Mouse (Mus musculus): Measurements from ENCODE around the gene Fam228b. TPM values are rescaled to one million over a fixed set of nuclear protein-coding genes. Genes with fewer than 3 reads are reported as not detected.
"Not testable (repeated sequence)": the region's sequence is repeated elsewhere in the genome, so short reads cannot be mapped to it uniquely, and the experiment has no call there.

Fam228b gene
- polyA plus RNA-seq, 1 experiment from 2014 or later = 7.7 TPM

DNA sequence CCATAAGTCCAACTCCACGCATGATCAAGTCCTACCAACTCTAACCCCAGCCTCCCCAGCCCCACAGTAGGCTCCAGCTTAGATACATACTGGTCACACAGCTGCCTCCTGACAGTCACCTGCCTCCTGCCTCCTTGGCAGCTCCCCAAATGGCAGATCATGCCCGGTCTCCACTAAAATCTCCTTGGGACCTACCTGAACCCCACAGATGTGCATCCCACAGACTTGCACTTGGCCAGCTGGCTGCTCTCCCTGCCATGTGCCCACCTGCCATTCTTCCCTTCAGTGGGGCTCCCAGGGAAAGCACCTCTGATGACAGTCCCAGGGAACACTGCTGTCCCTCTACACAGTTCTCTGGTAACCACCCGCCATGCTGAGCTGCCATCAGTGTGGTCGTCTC lies 60.8 kb downstream of the Fam228b start:
- H3K9me3 ChIP-seq (replicated peaks) = no peaks in the 10 kb centered on the region
- no peaks in the 10 kb centered on the region for H3K4me1 ChIP-seq
- H3K4me2 ChIP-seq = no peak overlapping the region
- H3K27me3 ChIP-seq (replicated peaks) = no peaks in the 10 kb centered on the region
- H3K9ac ChIP-seq (replicated peaks) = no peak overlapping the region
- WGBS = 88% methylated on average over 4 of the region's 4 CpGs
- H3K4me3 ChIP-seq (replicated peaks) = no peak overlapping the region
- H3K36me3 ChIP-seq = peaks cover 35% of the 10 kb centered on the region
- no peak overlapping the region for H3K27ac ChIP-seq (replicated peaks)
- ATAC-seq (ENCODE audit: low FRiP score) = no peak

DNA sequence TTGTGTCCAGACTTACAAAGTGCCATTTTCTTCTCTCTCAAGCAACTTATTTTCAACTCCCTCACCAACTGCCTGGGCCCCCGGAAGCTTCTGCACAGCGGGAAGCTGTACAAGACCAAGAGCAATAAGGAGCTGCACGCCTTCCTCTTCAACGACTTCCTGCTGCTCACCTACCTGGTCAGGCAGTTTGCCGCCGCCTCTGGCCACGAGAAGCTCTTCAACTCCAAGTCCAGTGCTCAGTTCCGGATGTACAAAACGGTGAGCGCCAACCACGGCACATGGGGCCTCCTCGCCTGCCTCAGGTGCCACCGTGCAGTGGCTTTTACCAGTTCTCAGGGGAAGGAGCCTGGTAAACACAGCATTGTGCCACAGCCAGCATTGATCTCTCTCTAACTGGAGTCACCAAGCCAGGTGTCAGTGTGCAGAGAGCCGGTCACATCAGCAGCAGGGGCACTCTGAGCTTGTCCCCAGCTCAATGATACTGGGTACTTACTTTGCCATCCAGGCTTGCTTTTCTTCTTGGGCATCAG lies 61.5 kb downstream of the Fam228b start:
- no peak overlapping the region for H3K4me3 ChIP-seq (replicated peaks)
- no peak for ATAC-seq (ENCODE audit: low FRiP score)
- H3K27me3 ChIP-seq (replicated peaks) = no peaks in the 10 kb centered on the region
- no peaks in the 10 kb centered on the region for H3K4me1 ChIP-seq
- H3K36me3 ChIP-seq = peaks cover 30% of the 10 kb centered on the region
- H3K9ac ChIP-seq (replicated peaks) = no peak overlapping the region
- H3K27ac ChIP-seq (replicated peaks) = no peak overlapping the region
- no peaks in the 10 kb centered on the region for H3K9me3 ChIP-seq (replicated peaks)
- H3K4me2 ChIP-seq = no peak overlapping the region
- WGBS = 89% methylated on average over 14 of the region's 14 CpGs

DNA sequence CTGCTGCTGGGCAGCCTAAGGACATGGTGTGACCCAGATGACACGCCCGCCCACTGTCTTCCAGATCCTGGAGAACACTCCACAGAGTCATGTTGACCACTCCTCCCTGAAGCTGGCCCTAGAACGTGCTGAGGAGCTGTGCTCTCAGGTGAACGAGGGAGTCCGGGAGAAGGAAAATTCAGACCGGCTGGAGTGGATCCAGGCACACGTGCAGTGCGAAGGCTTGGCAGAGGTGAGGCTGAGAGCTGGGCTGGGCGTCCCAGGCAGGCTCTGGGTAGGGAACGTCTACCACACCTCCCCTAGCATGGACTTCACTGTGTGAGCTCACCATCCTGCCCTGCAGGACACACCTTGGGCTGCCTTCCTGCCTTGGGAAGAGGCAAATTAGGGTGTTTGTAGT lies 62.2 kb downstream of the Fam228b start:
- Histone ChIP-seq H3K36me3 (peaks cover 32% of the 10 kb centered on the region), H3K4me3 (replicated peaks) (no peak overlapping the region), H3K9ac (replicated peaks) (no peak overlapping the region), H3K9me3 (replicated peaks) (no peaks in the 10 kb centered on the region), H3K4me2 (no peak overlapping the region), H3K4me1 (no peaks in the 10 kb centered on the region), H3K27me3 (replicated peaks) (no peaks in the 10 kb centered on the region), H3K27ac (replicated peaks) (no peak overlapping the region)
- 88% methylated on average over 10 of the region's 10 CpGs for WGBS
- no peak for ATAC-seq (ENCODE audit: low FRiP score)

DNA sequence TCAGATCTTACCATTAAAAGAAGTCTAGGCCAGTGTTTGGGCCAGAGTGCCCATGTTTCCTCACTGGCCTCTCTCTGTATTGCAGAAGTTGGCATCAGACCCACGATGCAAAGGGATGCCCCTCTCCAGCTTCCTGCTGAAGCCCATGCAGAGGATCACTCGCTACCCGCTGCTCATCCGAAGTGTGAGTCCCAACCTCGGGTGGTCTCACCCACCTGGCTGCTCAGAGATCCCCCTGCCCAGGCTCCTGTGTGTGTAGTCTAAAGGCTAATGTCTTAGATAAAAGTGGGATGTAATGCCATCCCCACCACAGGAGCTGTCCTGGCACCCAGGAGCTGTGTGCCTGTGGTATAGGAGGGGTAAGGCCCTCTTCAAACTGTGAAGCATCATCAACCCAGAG lies 62.9 kb downstream of the Fam228b start:
- WGBS = 91% methylated on average over 5 of the region's 5 CpGs
- ATAC-seq (ENCODE audit: low FRiP score) = no peak

DNA sequence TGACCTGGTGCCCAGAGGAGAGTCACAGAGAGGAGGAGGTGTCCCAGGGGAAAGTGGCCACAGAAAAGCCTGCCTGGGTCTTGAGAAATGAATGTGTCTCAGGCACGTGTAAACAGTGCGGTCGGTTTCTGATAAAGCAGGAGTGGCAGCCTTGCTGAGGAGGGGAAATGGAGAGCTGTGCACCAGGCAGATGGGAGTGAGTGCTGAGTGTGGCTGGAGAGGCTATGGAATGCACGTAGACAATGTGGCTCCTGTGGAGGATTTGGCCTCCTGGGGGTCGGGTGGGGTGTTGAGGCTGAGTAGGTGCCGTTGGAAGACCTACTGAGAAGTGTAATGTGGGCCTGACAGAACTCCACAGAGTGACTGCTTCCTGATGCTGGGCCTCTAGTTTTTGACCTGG lies 63.4 kb downstream of the Fam228b start:
- H3K36me3 ChIP-seq = peaks cover 36% of the 10 kb centered on the region
- not testable (repeated sequence) for H3K9me3 ChIP-seq (replicated peaks); H3K4me3 ChIP-seq (replicated peaks); ATAC-seq (ENCODE audit: low FRiP score); H3K27me3 ChIP-seq (replicated peaks); H3K9ac ChIP-seq (replicated peaks); H3K4me1 ChIP-seq; H3K27ac ChIP-seq (replicated peaks); H3K4me2 ChIP-seq
- 85% methylated on average over 6 of the region's 6 CpGs for WGBS

More for the DNA sequence above, 62.9 kb downstream of the Fam228b start:
- Histone ChIP-seq H3K4me1 (no peaks in the 10 kb centered on the region), H3K4me3 (replicated peaks) (no peak overlapping the region), H3K27ac (replicated peaks) (no peak overlapping the region), H3K9ac (replicated peaks) (no peak overlapping the region), H3K36me3 (peaks cover 34% of the 10 kb centered on the region), H3K4me2 (no peak overlapping the region), H3K27me3 (replicated peaks) (no peaks in the 10 kb centered on the region), H3K9me3 (replicated peaks) (no peaks in the 10 kb centered on the region)

DNA sequence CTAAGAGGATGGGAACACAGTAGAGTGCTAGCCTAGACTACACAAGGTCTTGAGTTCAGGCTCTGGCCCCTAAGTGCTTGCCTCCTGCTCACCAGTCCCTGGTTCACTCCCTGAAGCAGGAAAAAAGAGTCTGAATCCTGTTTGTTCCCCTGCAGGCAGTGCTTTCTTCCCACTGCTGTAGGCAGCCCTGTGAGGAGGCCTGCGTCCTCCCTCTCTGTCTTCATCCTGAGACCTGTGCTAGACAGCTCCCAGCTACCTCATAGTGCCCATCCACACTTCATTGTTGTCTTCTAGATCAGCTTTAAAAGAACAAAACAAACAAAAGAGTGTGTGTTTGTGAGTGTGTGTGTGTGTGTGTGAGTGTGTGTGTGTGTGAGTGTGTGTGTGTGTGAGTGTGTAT lies 74.5 kb downstream of the Fam228b start:
- Histone ChIP-seq H3K4me2 (no peak overlapping the region), H3K27me3 (replicated peaks) (no peaks in the 10 kb centered on the region), H3K27ac (replicated peaks) (no peak overlapping the region), H3K36me3 (peaks cover 12% of the 10 kb centered on the region), H3K4me1 (no peaks in the 10 kb centered on the region), H3K9me3 (replicated peaks) (no peaks in the 10 kb centered on the region), H3K4me3 (replicated peaks) (no peak overlapping the region), H3K9ac (replicated peaks) (no peak overlapping the region)
- no peak for ATAC-seq (ENCODE audit: low FRiP score)
- WGBS = 83% methylated on average over 1 of the region's 1 CpGs

DNA sequence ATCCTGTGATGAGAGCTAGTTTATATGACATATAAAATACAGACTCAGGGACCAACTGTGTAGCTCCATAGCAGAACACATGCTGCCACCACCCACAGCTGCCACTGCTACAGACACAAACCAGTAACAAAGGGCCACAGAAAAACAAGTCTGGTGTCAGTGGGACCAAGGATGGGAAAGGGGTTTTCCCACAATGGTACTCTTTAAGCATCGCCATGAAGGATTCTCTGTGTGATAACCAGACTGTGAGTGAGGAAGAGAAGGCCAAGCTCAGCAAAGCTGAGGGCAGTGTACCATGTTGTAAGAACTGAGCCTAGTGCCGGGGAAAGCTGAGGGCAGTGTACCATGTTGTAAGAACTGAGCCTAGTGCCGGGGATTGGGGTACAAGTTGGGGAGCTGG lies 77.9 kb downstream of the Fam228b start:
- Histone ChIP-seq H3K36me3 (no peaks in the 10 kb centered on the region), H3K4me2 (no peak overlapping the region), H3K9me3 (replicated peaks) (no peaks in the 10 kb centered on the region), H3K4me1 (no peaks in the 10 kb centered on the region), H3K27ac (replicated peaks) (no peak overlapping the region), H3K9ac (replicated peaks) (no peak overlapping the region), H3K4me3 (replicated peaks) (no peak overlapping the region), H3K27me3 (replicated peaks) (no peaks in the 10 kb centered on the region)
- no peak for ATAC-seq (ENCODE audit: low FRiP score)
- 87% methylated on average over 3 of the region's 3 CpGs for WGBS

Other genes starting within 250 kb of the Fam228b start
- 22.4 and 25.1 TPM in 2 replicates for gene Itsn2, start 176.6 kb downstream of the Fam228b start, polyA plus RNA-seq (2015; fragmentation: Nextera tagmentation; extraction: Ambion mirVana)
- not detected in 2 replicates for gene Gm3625, start 176.3 kb downstream of the Fam228b start, polyA plus RNA-seq (2015; fragmentation: Nextera tagmentation; extraction: Ambion mirVana)
- 1.1 and 1.3 TPM in 2 replicates for gene Fam228a, start 30.8 kb downstream of the Fam228b start, polyA plus RNA-seq (2015; fragmentation: Nextera tagmentation; extraction: Ambion mirVana)
- gene Pfn4, start 245 bp downstream of the Fam228b start, polyA plus RNA-seq (2015; fragmentation: Nextera tagmentation; extraction: Ambion mirVana) = 12.0 and 13.3 TPM in 2 replicates
- 181 and 200 TPM in 2 replicates for gene Sf3b6, start 48.3 kb upstream of the Fam228b start, polyA plus RNA-seq (2015; fragmentation: Nextera tagmentation; extraction: Ambion mirVana)
- gene Fkbp1b, start 72.3 kb upstream of the Fam228b start, polyA plus RNA-seq (2015; fragmentation: Nextera tagmentation; extraction: Ambion mirVana) = 77.9 and 98.3 TPM in 2 replicates
- gene Wdcp, start 74.0 kb upstream of the Fam228b start, polyA plus RNA-seq (2015; fragmentation: Nextera tagmentation; extraction: Ambion mirVana) = 15.2 and 15.7 TPM in 2 replicates
- 1.9 and 2.2 TPM in 2 replicates for gene Mfsd2b, start 105.1 kb upstream of the Fam228b start, polyA plus RNA-seq (2015; fragmentation: Nextera tagmentation; extraction: Ambion mirVana)
- 45.4 and 51.6 TPM in 2 replicates for gene Ubxn2a, start 138.4 kb upstream of the Fam228b start, polyA plus RNA-seq (2015; fragmentation: Nextera tagmentation; extraction: Ambion mirVana)
- gene Atad2b, start 148.1 kb upstream of the Fam228b start, polyA plus RNA-seq (2015; fragmentation: Nextera tagmentation; extraction: Ambion mirVana) = 8.3 and 8.5 TPM in 2 replicates

All from neural tube, embryonic 15.5 days (tissue).